ENCODE assay signal across 18 mouse cellular contexts in the genomic region with DNA sequence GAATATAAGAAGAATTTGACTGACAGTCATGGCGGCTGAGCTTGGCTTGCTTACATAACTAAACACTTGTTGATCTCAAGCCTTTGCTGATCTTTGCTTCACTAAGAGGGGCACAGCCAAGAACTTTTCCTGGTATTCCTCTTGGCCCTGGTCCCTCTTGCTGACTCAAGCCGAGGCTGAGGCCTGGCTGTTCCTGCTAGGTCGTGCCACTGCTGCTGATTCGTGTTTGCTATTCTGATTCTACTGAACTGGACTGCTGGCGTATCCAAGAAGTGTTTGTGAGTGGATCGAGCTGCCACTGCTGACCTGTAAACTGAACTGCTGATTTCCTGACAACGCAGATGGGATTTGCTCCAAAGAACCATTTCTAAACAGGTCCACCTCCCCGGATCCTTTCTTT. TPM values are rescaled to one million over a fixed set of nuclear protein-coding genes. Genes with fewer than 3 reads are reported as not detected.
DNase-seq lines count a peak whose midpoint lies in the region; ATAC-seq lines count a peak whose summit lies in the region.
"Had no signal": no experiment of that assay in that cellular context is flagged by ENCODE, and none has a peak within 500 bp of the region (broad histone marks: within the 10 kb centered on the region; RNA-seq: fewer than 3 reads in every experiment).

No protein-coding gene starts in this region.

- no peaks in the 10 kb centered on the region for H3K36me3 ChIP-seq in lung, embryonic 16.5 days (ENCODE audit: control insufficient read depth, insufficient read depth, low read length)
- no peaks in the 10 kb centered on the region for H3K36me3 ChIP-seq in embryonic facial prominence, embryonic 10.5 days (replicated peaks)
- no peaks in the 10 kb centered on the region for H3K36me3 ChIP-seq in hindbrain, embryonic 16.5 days (ENCODE audit: control insufficient read depth, insufficient read depth, low read length)
- H3K36me3 ChIP-seq: embryonic facial prominence, embryonic 15.5 days; stomach, embryonic 15.5 days had no signal

- H3K4me3 ChIP-seq in lung, embryonic 16.5 days (ENCODE audit: low read length), result no peak overlapping the region
- no peak overlapping the region for H3K4me3 ChIP-seq in embryonic facial prominence, embryonic 10.5 days
- H3K4me3 ChIP-seq in hindbrain, embryonic 16.5 days (ENCODE audit: low read length), result no peak overlapping the region
- H3K4me3 ChIP-seq: embryonic facial prominence, embryonic 15.5 days; megakaryocyte, embryonic 14.5 days; stomach, embryonic 15.5 days had no signal

- H3K27me3 ChIP-seq in lung, embryonic 16.5 days (ENCODE audit: control insufficient read depth, insufficient read depth, low read depth, low read length), result no peaks in the 10 kb centered on the region
- no peaks in the 10 kb centered on the region for H3K27me3 ChIP-seq in embryonic facial prominence, embryonic 10.5 days (replicated peaks; ENCODE audit: low read depth, poor library complexity, severe bottlenecking)
- no peaks in the 10 kb centered on the region for H3K27me3 ChIP-seq in hindbrain, embryonic 16.5 days (replicated peaks; ENCODE audit: control insufficient read depth, insufficient read depth, low read length)
- H3K27me3 ChIP-seq: embryonic facial prominence, embryonic 15.5 days; megakaryocyte, embryonic 14.5 days; stomach, embryonic 15.5 days had no signal

- H3K4me1 ChIP-seq in lung, embryonic 16.5 days (replicated peaks; ENCODE audit: control insufficient read depth, insufficient read depth, low read length), result peaks cover 6% of the 10 kb centered on the region
- H3K4me1 ChIP-seq in embryonic facial prominence, embryonic 10.5 days, result peaks cover 35% of the 10 kb centered on the region
- peaks cover 5% of the 10 kb centered on the region for H3K4me1 ChIP-seq in hindbrain, embryonic 16.5 days (ENCODE audit: control insufficient read depth, insufficient read depth, low read depth, low read length)
- H3K4me1 ChIP-seq: stomach, embryonic 15.5 days had no signal

- H3K4me2 ChIP-seq in lung, embryonic 16.5 days (ENCODE audit: low read depth, low read length), result no peak overlapping the region
- H3K4me2 ChIP-seq in hindbrain, embryonic 16.5 days (ENCODE audit: low read length), result no peak overlapping the region
- H3K4me2 ChIP-seq: embryonic facial prominence, embryonic 15.5 days; hindbrain, embryonic 14.5 days; stomach, embryonic 15.5 days had no signal

- H3K9me3 ChIP-seq in lung, embryonic 16.5 days (ENCODE audit: control insufficient read depth, low read length), result no peaks in the 10 kb centered on the region
- H3K9me3 ChIP-seq in embryonic facial prominence, embryonic 10.5 days, result no peaks in the 10 kb centered on the region
- H3K9me3 ChIP-seq in hindbrain, embryonic 16.5 days (ENCODE audit: control insufficient read depth, low read length), result no peaks in the 10 kb centered on the region
- H3K9me3 ChIP-seq: embryonic facial prominence, embryonic 15.5 days; megakaryocyte, embryonic 14.5 days; stomach, embryonic 15.5 days had no signal

- peak; percentile 42 to 48 for DNase-seq in adrenal gland, adult (ENCODE audit: inconsistent age in 2 of 2, low spot score in 1 of 2)
- no peak for DNase-seq in adrenal gland, adult 18-20 months (ENCODE audit: low spot score in 2 of 2)
- DNase-seq in kidney, adult 8-10 months, result peak; percentile 59 to 62
- DNase-seq in kidney, postnatal 4 days, result no peak
- no peak for DNase-seq in embryonic facial prominence, embryonic 10.5 days (ENCODE audit: low spot score)
- DNase-seq in urinary bladder, adult 2 months (ENCODE audit: low spot score), result no peak
- DNase-seq: cerebellum, adult 9-11 months; gastrocnemius, postnatal 14 days; heart, postnatal 14 days; thymus, adult 2 months had no signal

- peak overlapping the region; percentile 36; the same call in 1 of the 2 replicates for H3K27ac ChIP-seq in lung, embryonic 16.5 days (ENCODE audit: low read length)
- no peak overlapping the region for H3K27ac ChIP-seq in embryonic facial prominence, embryonic 10.5 days (replicated peaks)
- H3K27ac ChIP-seq in hindbrain, embryonic 16.5 days (ENCODE audit: low read depth, low read length), result no peak overlapping the region
- H3K27ac ChIP-seq: embryonic facial prominence, embryonic 15.5 days; hindbrain, embryonic 14.5 days; liver, embryonic 14.5 days; stomach, embryonic 15.5 days had no signal

- WGBS in lung, embryonic 16.5 days, result 51% methylated on average over 8 of the region's 8 CpGs
- 88% methylated on average over 8 of the region's 8 CpGs for WGBS in embryonic facial prominence, embryonic 10.5 days
- 90% methylated on average over 8 of the region's 8 CpGs for WGBS in hindbrain, embryonic 16.5 days

- ATAC-seq in lung, embryonic 16.5 days (ENCODE audit: low read depth), result peak; percentile 75
- no peak for ATAC-seq in hindbrain, embryonic 16.5 days
- ATAC-seq: intestine, embryonic 16.5 days had no signal

- no peak overlapping the region for H3K9ac ChIP-seq in lung, embryonic 16.5 days (ENCODE audit: low read length)
- no peak overlapping the region for H3K9ac ChIP-seq in hindbrain, embryonic 16.5 days (ENCODE audit: low read depth, low read length)
- H3K9ac ChIP-seq: embryonic facial prominence, embryonic 15.5 days; hindbrain, embryonic 14.5 days; liver, embryonic 14.5 days; stomach, embryonic 15.5 days had no signal

RNA-seq across cellular contexts. Expression of a gene that starts 57.2 kb away (rescaled TPM):
- total RNA-seq in adrenal gland, adult 18-20 months (2021), result 100 to 1,000 TPM; 118 to 119 TPM
- polyA plus RNA-seq in lung, embryonic 16.5 days (2015; fragmentation: Nextera tagmentation; extraction: Ambion mirVana), result 11.7 and 12.8 TPM in 2 replicates
- 4.5 and 5.4 TPM in 2 replicates for polyA plus RNA-seq in embryonic facial prominence, embryonic 10.5 days (2016; fragmentation: Nextera tagmentation; extraction: Ambion mirVana)
- 8.0 and 8.2 TPM in 2 replicates for polyA plus RNA-seq in hindbrain, embryonic 16.5 days (2015; fragmentation: Nextera tagmentation; extraction: Ambion mirVana)
- 33.4 and 35.5 TPM in 2 replicates for polyA plus RNA-seq in urinary bladder, adult 2 months (2012; rRNA removed)

Comparison
In these comparisons a context has a peak if more than half of its experiments do, and no peak if none do; other contexts are left out.
1. DNase-seq: peak in adrenal gland, adult (2 of 2) and kidney, adult 8-10 months (2 of 2); none in adrenal gland, adult 18-20 months (0 of 2), kidney, postnatal 4 days (0 of 2), embryonic facial prominence, embryonic 10.5 days (single experiment) and urinary bladder, adult 2 months (single experiment).